9 mouse cellular contexts compared by ENCODE assay signal in the genomic region with DNA sequence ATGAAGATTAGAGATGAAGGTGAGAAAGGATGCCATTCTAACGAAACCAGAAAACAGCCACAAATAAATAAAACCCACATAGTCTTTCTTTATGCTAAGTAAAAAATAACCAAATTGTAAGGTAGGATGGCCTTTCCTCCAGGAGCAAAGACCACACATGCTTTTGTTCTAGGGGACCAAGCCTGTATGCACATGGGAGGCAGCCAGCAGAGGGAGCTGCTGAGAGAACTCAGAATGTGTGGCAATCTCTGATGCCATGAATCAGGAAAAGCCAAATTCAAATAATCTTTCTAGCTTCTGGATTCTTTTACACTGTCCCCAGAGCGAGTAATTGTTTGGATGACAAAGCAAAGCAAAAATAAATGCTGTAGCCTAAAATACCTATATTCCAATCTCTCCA.
DNase-seq lines count a peak whose midpoint lies in the region; ATAC-seq and TF ChIP-seq lines count a peak whose summit lies in the region.
"Had no signal": no experiment of that assay in that cellular context is flagged by ENCODE, and none has a peak within 500 bp of the region (broad histone marks: within the 10 kb centered on the region; RNA-seq: fewer than 3 reads in every experiment).

No protein-coding gene starts in this region.

- no peak overlapping the region for H3K9ac ChIP-seq in hindbrain, embryonic 11.5 days (ENCODE audit: low read depth, low read length)
- H3K9ac ChIP-seq in hindbrain, embryonic 13.5 days, result no peak overlapping the region
- H3K9ac ChIP-seq in CH12.LX (ENCODE audit: insufficient read depth, low read depth), result no peak overlapping the region
- no peak overlapping the region for H3K9ac ChIP-seq in neural tube, embryonic 11.5 days (ENCODE audit: low read length)

- TF ChIP-seq RAD21 in CH12.LX (IDR thresholded peaks at IDR 0.05; ENCODE audit: low read depth, low read length), result peak; percentile 28

- in situ Hi-C loops in CH12.LX (cut with MboI; ENCODE audit: low pct_ligation_motif_present, low pct_unique_long_range_greater_than_20kb, low sequenced_read_pairs), result no loop called here

- no peak for TF ChIP-seq POLR2A in CH12.LX (IDR thresholded peaks at IDR 0.05; ENCODE audit: low read depth, low read length)

- H3K79me2 ChIP-seq in CH12.LX (replicated peaks; ENCODE audit: control insufficient read depth, extremely low read depth, insufficient read depth, poor library complexity, severe bottlenecking), result no peaks in the 10 kb centered on the region

- TF ChIP-seq CTCF in CH12.LX (conservative IDR thresholded peaks at IDR 0.05 in 1 of 2, IDR thresholded peaks at IDR 0.05 in 1 of 2; ENCODE audit: low read depth in 2 of 2, low read length in 2 of 2), result peak; percentile 44 to 71

- DNase-seq in hindbrain, embryonic 11.5 days (ENCODE audit: low spot score), result peak; percentile 76
- DNase-seq in 3T3-L1 (ENCODE audit: low read depth, low spot score), result peak; percentile 70
- peak; percentile 55 for DNase-seq in CH12.LX (ENCODE audit: extremely low read depth)
- peak; percentile 74 to 76 for DNase-seq in cerebellum, postnatal 14 days
- DNase-seq in kidney, postnatal 36 days, result peak; percentile 29 to 80
- DNase-seq in neural tube, embryonic 11.5 days (ENCODE audit: low spot score), result peak; percentile 63
- DNase-seq in ovary, postnatal 10 days (ENCODE audit: low spot score), result no peak

- TF ChIP-seq EP300 in CH12.LX (IDR thresholded peaks at IDR 0.05; ENCODE audit: low read length), result no peak

- dilution Hi-C loops in CH12.LX (cut with MboI; ENCODE audit: extremely low pct_ligation_motif_present, extremely low pct_unique_long_range_greater_than_20kb, low sequenced_read_pairs), result no loop called here

- no peaks in the 10 kb centered on the region for H3K36me3 ChIP-seq in hindbrain, embryonic 11.5 days (ENCODE audit: control insufficient read depth, insufficient read depth, low read length)
- H3K36me3 ChIP-seq in hindbrain, embryonic 13.5 days, result no peaks in the 10 kb centered on the region
- H3K36me3 ChIP-seq in CH12.LX (replicated peaks in 1 of 2; ENCODE audit: control insufficient read depth in 1 of 2, insufficient read depth in 1 of 2, low read length in 1 of 2), result no peaks in the 10 kb centered on the region
- no peaks in the 10 kb centered on the region for H3K36me3 ChIP-seq in neural tube, embryonic 11.5 days (ENCODE audit: control insufficient read depth, insufficient read depth, low read length)

- WGBS in hindbrain, embryonic 11.5 days, result 50% methylated on average over 2 of the region's 2 CpGs
- 46% methylated on average over 2 of the region's 2 CpGs for WGBS in hindbrain, embryonic 13.5 days
- 45% methylated on average over 2 of the region's 2 CpGs for WGBS in neural tube, embryonic 11.5 days

- no peaks in the 10 kb centered on the region for H3K9me3 ChIP-seq in hindbrain, embryonic 11.5 days (ENCODE audit: control insufficient read depth, low read length)
- H3K9me3 ChIP-seq in hindbrain, embryonic 13.5 days, result no peaks in the 10 kb centered on the region; the same call in 1 of the 2 replicates
- H3K9me3 ChIP-seq in CH12.LX (replicated peaks; ENCODE audit: low read length), result no peaks in the 10 kb centered on the region
- no peaks in the 10 kb centered on the region for H3K9me3 ChIP-seq in neural tube, embryonic 11.5 days (ENCODE audit: control insufficient read depth, low read length)
- H3K9me3 ChIP-seq: megakaryocyte, embryonic 14.5 days had no signal

- H3K4me3 ChIP-seq in hindbrain, embryonic 11.5 days (ENCODE audit: low read depth, low read length), result no peak overlapping the region
- H3K4me3 ChIP-seq in hindbrain, embryonic 13.5 days, result no peak overlapping the region
- H3K4me3 ChIP-seq in CH12.LX (replicated peaks in 1 of 3; ENCODE audit: low read depth in 2 of 3, low read length in 2 of 3, poor library complexity in 1 of 3), result no peak overlapping the region
- H3K4me3 ChIP-seq in neural tube, embryonic 11.5 days (ENCODE audit: low read depth, low read length), result no peak overlapping the region
- H3K4me3 ChIP-seq: megakaryocyte, embryonic 14.5 days had no signal

- no peak; the same call in 1 of the 2 replicates for ATAC-seq in hindbrain, embryonic 11.5 days (ENCODE audit: low FRiP score)
- no peak for ATAC-seq in hindbrain, embryonic 13.5 days (ENCODE audit: low FRiP score)
- no peak for ATAC-seq in neural tube, embryonic 11.5 days (ENCODE audit: insufficient read depth, low FRiP score, low TSS enrichment)

- no peaks in the 10 kb centered on the region for H3K4me1 ChIP-seq in hindbrain, embryonic 11.5 days (replicated peaks; ENCODE audit: control insufficient read depth, insufficient read depth, low read length)
- 0 out of 2 replicates have a peak, but pooled peaks cover 2% of the 10 kb centered on the region for H3K4me1 ChIP-seq in hindbrain, embryonic 13.5 days (replicated peaks)
- peaks cover 9 to 38% of the 10 kb centered on the region in 2 experiments for H3K4me1 ChIP-seq in CH12.LX (ENCODE audit: control insufficient read depth in 1 of 2, insufficient read depth in 2 of 2)
- H3K4me1 ChIP-seq in neural tube, embryonic 11.5 days (ENCODE audit: control insufficient read depth, insufficient read depth, low read length), result 0 out of 2 replicates have a peak, but pooled peaks cover 3% of the 10 kb centered on the region
- H3K4me1 ChIP-seq: megakaryocyte, embryonic 14.5 days had no signal

- no peak overlapping the region for H3K4me2 ChIP-seq in hindbrain, embryonic 11.5 days (replicated peaks; ENCODE audit: low read depth, low read length)
- no peak overlapping the region for H3K4me2 ChIP-seq in hindbrain, embryonic 13.5 days
- no peak overlapping the region for H3K4me2 ChIP-seq in CH12.LX (ENCODE audit: insufficient read depth, low read depth, poor library complexity, severe bottlenecking)
- no peak overlapping the region for H3K4me2 ChIP-seq in neural tube, embryonic 11.5 days (ENCODE audit: low read depth)

- H3K27me3 ChIP-seq in hindbrain, embryonic 11.5 days (ENCODE audit: control insufficient read depth, insufficient read depth, low read length), result no peaks in the 10 kb centered on the region
- H3K27me3 ChIP-seq in hindbrain, embryonic 13.5 days, result no peaks in the 10 kb centered on the region
- no peaks in the 10 kb centered on the region for H3K27me3 ChIP-seq in CH12.LX (replicated peaks)
- H3K27me3 ChIP-seq in neural tube, embryonic 11.5 days (ENCODE audit: control insufficient read depth, insufficient read depth, low read length), result no peaks in the 10 kb centered on the region

- H3K27ac ChIP-seq in hindbrain, embryonic 11.5 days (ENCODE audit: low read depth, low read length), result no peak overlapping the region
- H3K27ac ChIP-seq in hindbrain, embryonic 13.5 days, result no peak overlapping the region
- H3K27ac ChIP-seq in CH12.LX (ENCODE audit: insufficient read depth, low read depth), result no peak overlapping the region
- no peak overlapping the region for H3K27ac ChIP-seq in neural tube, embryonic 11.5 days (ENCODE audit: low read depth, low read length)

TF ChIP-seq in CH12.LX, 34 proteins besides CTCF, POLR2A, EP300 and RAD21:
- TF ChIP-seq HCFC1 (IDR thresholded peaks at IDR 0.05; ENCODE audit: low read depth, low read length) (no peak), SMC3 (IDR thresholded peaks at IDR 0.05; ENCODE audit: low read depth, low read length) (peak; percentile 52), JUN (IDR thresholded peaks at IDR 0.05; ENCODE audit: insufficient read depth, low read depth, low read length) (no peak), CHD2 (IDR thresholded peaks at IDR 0.05; ENCODE audit: low read length) (no peak), POLR2AphosphoS2 (IDR thresholded peaks at IDR 0.05; ENCODE audit: low read depth, low read length) (no peak), MYC (IDR thresholded peaks at IDR 0.05; ENCODE audit: low read depth, low read length) (0 out of 2 replicates have a peak, but pooled peaks have one; percentile 47), MAX (IDR thresholded peaks at IDR 0.05; ENCODE audit: low read length) (0 out of 2 replicates have a peak, but pooled peaks have one; percentile 21), BHLHE40 (IDR thresholded peaks at IDR 0.05; ENCODE audit: low read depth, low read length) (no peak), MXI1 (IDR thresholded peaks at IDR 0.05; ENCODE audit: low read depth, low read length) (no peak), USF2 (conservative IDR thresholded peaks at IDR 0.05; ENCODE audit: low read depth, low read length) (no peak)
